Mouse (Mus musculus) left cerebral cortex, adult 6 months (tissue): ENCODE measurements around the gene Endov. TPM values are rescaled to one million over a fixed set of nuclear protein-coding genes. Genes with fewer than 3 reads are reported as not detected.

Experiments
- long read RNA-seq, 2 experiments: library from polyadenylated mRNA; unstranded; transcript quantifications; one replicate each; pipeline ENCODE4 v2.0.0; 2019 to 2020
- polyA plus RNA-seq: library from polyadenylated mRNA; unstranded; fragments of <200 nt; fragmentation: Nextera tagmentation; gene quantifications from 2 replicates; pipeline ENCODE4 v1.2.3, GENCODE M21; 2021

Gene Endov
- 5.5 and 8.8 TPM in 2 replicates for polyA plus RNA-seq
- long read RNA-seq, experiment 1, full-length matches to known transcripts, result 25 of 70 reads
- long read RNA-seq, experiment 1, partial matches to known transcripts, result 20 of 70 reads
- long read RNA-seq, experiment 1, other reads (novel, unspliced or antisense), result 25 of 70 reads
- long read RNA-seq, experiment 2, full-length matches to known transcripts, result 5 of 13 reads
- long read RNA-seq, experiment 2, partial matches to known transcripts, result 0 of 13 reads
- long read RNA-seq, experiment 2, other reads (novel, unspliced or antisense), result 8 of 13 reads

GRCm38 (mm10) chr11:119490861-119491689 is at the start of gene Endov:
Gene Endov (plus strand): TSS chr11:119491347.

GRCm38 (mm10) chr11:119547183-119547921 is 56.2 kb downstream of the Endov start, which contains the start of gene Nptx1:
Gene Nptx1 (minus strand): TSS chr11:119547753.

Other genes starting within 250 kb of the Endov start
- 147 and 167 TPM in 2 replicates for gene Gaa, start 223.5 kb upstream of the Endov start, polyA plus RNA-seq
- 153 and 159 TPM in 2 replicates for gene Eif4a3, start 191.3 kb upstream of the Endov start, polyA plus RNA-seq
- 0.06 and 0.10 TPM in 2 replicates for gene Card14, start 183.6 kb upstream of the Endov start, polyA plus RNA-seq
- 2.5 and 3.2 TPM in 2 replicates for gene Sgsh, start 135.8 kb upstream of the Endov start, polyA plus RNA-seq
- 2.9 and 3.0 TPM in 2 replicates for gene Slc26a11, start 135.8 kb upstream of the Endov start, polyA plus RNA-seq
- 0.60 and 0.70 TPM in 2 replicates for gene Rnf213, start 98.2 kb upstream of the Endov start, polyA plus RNA-seq
- gene Nptx1, start 56.4 kb downstream of the Endov start, polyA plus RNA-seq, result 99.1 and 138 TPM in 2 replicates
- 9.8 and 20.5 TPM in 2 replicates for gene Rptor, start 111.6 kb downstream of the Endov start, polyA plus RNA-seq